ENCODE assay signal across 15 mouse cellular contexts in the genomic region with DNA sequence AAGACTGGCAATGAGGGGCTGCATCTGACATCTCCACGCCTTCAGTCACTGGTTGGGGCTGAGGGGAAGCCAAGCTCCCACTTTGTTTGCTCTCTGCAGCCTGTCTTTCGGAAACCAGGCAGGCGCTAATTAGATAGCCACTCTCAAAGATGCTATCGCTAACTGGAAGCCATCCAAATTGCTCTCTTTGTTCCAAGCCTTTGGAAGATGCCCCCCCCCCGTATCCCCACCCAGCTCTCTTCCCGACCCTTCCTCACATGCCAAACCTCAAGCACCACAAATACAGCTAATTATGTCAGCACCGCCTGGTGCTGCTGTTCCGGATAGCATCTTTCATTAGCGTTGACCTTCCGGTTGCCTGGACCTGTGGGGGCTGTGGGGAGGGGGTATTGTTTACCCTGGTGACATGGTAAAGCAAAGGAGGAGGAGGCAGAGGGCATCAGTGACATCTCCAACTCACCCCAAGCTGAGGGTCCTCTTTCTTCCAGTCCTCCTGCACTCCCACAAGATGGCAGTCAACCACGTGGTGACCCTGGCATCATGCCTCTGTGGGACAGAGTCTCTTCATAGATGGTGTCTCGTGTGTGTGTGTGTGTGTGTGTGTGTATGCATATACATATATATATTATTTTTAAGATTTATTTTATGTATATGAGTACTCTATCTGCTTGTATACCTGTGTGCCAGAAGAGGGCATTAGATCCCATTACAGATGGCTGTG. TPM values are rescaled to one million over a fixed set of nuclear protein-coding genes. Genes with fewer than 3 reads are reported as not detected.
A peak's percentile ranks its signal among the peaks of the same experiment; 100 is the strongest.
DNase-seq lines count a peak whose midpoint lies in the region; ATAC-seq lines count a peak whose summit lies in the region.
"Had no signal": no experiment of that assay in that cellular context is flagged by ENCODE, and none has a peak within 500 bp of the region (broad histone marks: within the 10 kb centered on the region; RNA-seq: fewer than 3 reads in every experiment).

No protein-coding gene starts in this region.

- peaks cover 15% of the 10 kb centered on the region for H3K27me3 ChIP-seq in lung, embryonic 15.5 days
- H3K27me3 ChIP-seq in forebrain, embryonic 15.5 days = no peaks in the 10 kb centered on the region; the same call in 1 of the 2 replicates
- H3K27me3 ChIP-seq in midbrain, embryonic 10.5 days (ENCODE audit: low read depth, poor library complexity, severe bottlenecking) = peaks cover 27% of the 10 kb centered on the region
- no peaks in the 10 kb centered on the region for H3K27me3 ChIP-seq in neural tube, embryonic 15.5 days (replicated peaks)

- no peaks in the 10 kb centered on the region for H3K9me3 ChIP-seq in lung, embryonic 15.5 days
- no peaks in the 10 kb centered on the region for H3K9me3 ChIP-seq in forebrain, embryonic 15.5 days
- no peaks in the 10 kb centered on the region for H3K9me3 ChIP-seq in midbrain, embryonic 10.5 days (replicated peaks)
- no peaks in the 10 kb centered on the region for H3K9me3 ChIP-seq in neural tube, embryonic 15.5 days (replicated peaks)
- H3K9me3 ChIP-seq: limb, embryonic 15.5 days; stomach, embryonic 15.5 days had no signal

- no peak overlapping the region for H3K4me3 ChIP-seq in lung, embryonic 15.5 days
- no peak overlapping the region for H3K4me3 ChIP-seq in forebrain, embryonic 15.5 days
- H3K4me3 ChIP-seq in midbrain, embryonic 10.5 days = no peak overlapping the region
- no peak overlapping the region for H3K4me3 ChIP-seq in neural tube, embryonic 15.5 days (replicated peaks)
- H3K4me3 ChIP-seq: limb, embryonic 15.5 days; stomach, embryonic 15.5 days had no signal

- H3K9ac ChIP-seq in lung, embryonic 15.5 days = no peak overlapping the region
- H3K9ac ChIP-seq in forebrain, embryonic 15.5 days (replicated peaks) = no peak overlapping the region
- H3K9ac ChIP-seq in neural tube, embryonic 15.5 days (replicated peaks) = no peak overlapping the region
- H3K9ac ChIP-seq: limb, embryonic 15.5 days; stomach, embryonic 15.5 days had no signal

- H3K4me1 ChIP-seq in lung, embryonic 15.5 days = peaks cover 19% of the 10 kb centered on the region
- H3K4me1 ChIP-seq in forebrain, embryonic 15.5 days = peaks cover 34% of the 10 kb centered on the region
- H3K4me1 ChIP-seq in midbrain, embryonic 10.5 days = peaks cover 23% of the 10 kb centered on the region
- H3K4me1 ChIP-seq in neural tube, embryonic 15.5 days = peaks cover 16% of the 10 kb centered on the region
- H3K4me1 ChIP-seq: limb, embryonic 15.5 days; stomach, embryonic 15.5 days had no signal

- H3K36me3 ChIP-seq in lung, embryonic 15.5 days = no peaks in the 10 kb centered on the region
- H3K36me3 ChIP-seq in forebrain, embryonic 15.5 days = no peaks in the 10 kb centered on the region
- no peaks in the 10 kb centered on the region for H3K36me3 ChIP-seq in midbrain, embryonic 10.5 days
- H3K36me3 ChIP-seq in neural tube, embryonic 15.5 days = no peaks in the 10 kb centered on the region
- H3K36me3 ChIP-seq: limb, embryonic 15.5 days; stomach, embryonic 15.5 days had no signal

- H3K4me2 ChIP-seq in lung, embryonic 15.5 days = 0 out of 2 replicates have a peak overlapping the region, but pooled peaks have one; percentile 2
- H3K4me2 ChIP-seq in forebrain, embryonic 15.5 days (replicated peaks) = peak overlapping the region; percentile 33
- peak overlapping the region; percentile 25 for H3K4me2 ChIP-seq in neural tube, embryonic 15.5 days
- H3K4me2 ChIP-seq: limb, embryonic 15.5 days; stomach, embryonic 15.5 days had no signal

- H3K27ac ChIP-seq in lung, embryonic 15.5 days = no peak overlapping the region
- peak overlapping the region; percentile 90 for H3K27ac ChIP-seq in forebrain, embryonic 15.5 days (replicated peaks)
- H3K27ac ChIP-seq in midbrain, embryonic 10.5 days (replicated peaks) = 0 out of 2 replicates have a peak overlapping the region, but pooled peaks have one; percentile 23
- H3K27ac ChIP-seq in neural tube, embryonic 15.5 days (replicated peaks) = 0 out of 2 replicates have a peak overlapping the region, but pooled peaks have one; percentile 33
- H3K27ac ChIP-seq: limb, embryonic 15.5 days; stomach, embryonic 15.5 days had no signal

- 15% methylated on average over 12 of the region's 12 CpGs for WGBS in lung, embryonic 15.5 days
- 9% methylated on average over 12 of the region's 12 CpGs for WGBS in forebrain, embryonic 15.5 days
- whole genome bisulfite sequencing in midbrain, embryonic 10.5 days = 60% methylated on average over 12 of the region's 12 CpGs
- 20% methylated on average over 12 of the region's 12 CpGs for WGBS in neural tube, embryonic 15.5 days

- no peak for ATAC-seq in lung, embryonic 15.5 days (ENCODE audit: borderline replicate concordance, extremely low read depth, low FRiP score, low TSS enrichment)
- ATAC-seq in forebrain, embryonic 15.5 days (replicated peaks) = peak; percentile 67
- ATAC-seq in neural tube, embryonic 15.5 days (ENCODE audit: low FRiP score) = no peak
- ATAC-seq: CD4-positive, CD25-positive, alpha-beta regulatory T cell, adult 4 months; lung, postnatal 0 days had no signal

- DNase-seq in lung, adult 18-20 months = no peak
- DNase-seq in midbrain, embryonic 10.5 days (ENCODE audit: low spot score) = no peak
- no peak for DNase-seq in layer of hippocampus, adult 8-10 months (ENCODE audit: low spot score in 2 of 2)
- no peak for DNase-seq in testis, postnatal 14 days (ENCODE audit: low spot score)
- no peak for DNase-seq in embryo, embryonic 11 days
- DNase-seq: gastrocnemius, postnatal 25 days had no signal

RNA-seq across cellular contexts. Expression of gene Klhdc7a, which starts 35.9 kb away (rescaled TPM):
- polyA plus RNA-seq in lung, embryonic 15.5 days (2015; fragmentation: Nextera tagmentation; extraction: Ambion mirVana) = 0.83 and 1.1 TPM in 2 replicates
- polyA plus RNA-seq in forebrain, embryonic 15.5 days (2015; fragmentation: Nextera tagmentation; extraction: Ambion mirVana) = 0.28 and 0.33 TPM in 2 replicates
- polyA plus RNA-seq in midbrain, embryonic 10.5 days (2016; fragmentation: Nextera tagmentation; extraction: Ambion mirVana) = 0.11 and 0.22 TPM in 2 replicates
- polyA plus RNA-seq in neural tube, embryonic 15.5 days (2015; fragmentation: Nextera tagmentation; extraction: Ambion mirVana) = 0.08 and 0.80 TPM in 2 replicates
- total RNA-seq in layer of hippocampus, adult 8-10 months (2022) = 10 to 100 TPM in 1 of 4 experiments, 1 to 10 TPM in 3; 8.2 to 10.8 (median 9.0) TPM
- total RNA-seq: megakaryocyte-erythroid progenitor cell, adult 5-6 weeks had no signal
- polyA plus RNA-seq: heart, embryonic 14.5 days had no signal
